Mouse (Mus musculus) embryonic fibroblast, embryonic 13.5 days (primary cell): ENCODE measurements around the gene Kdm5a. TPM values are rescaled to one million over a fixed set of nuclear protein-coding genes. Genes with fewer than 3 reads are reported as not detected.

ENCODE experiments used
- H3K27ac ChIP-seq: 2 replicates; pipeline ENCODE4 v1.5.1; 2012; ENCODE audit warnings: low read length, control low read depth, inconsistent platforms; ENCODE audit not compliant: insufficient read depth
- H3K4me1 ChIP-seq: 2 replicates; pipeline ENCODE4 v1.6.1; 2011; ENCODE audit warnings: low read length; ENCODE audit not compliant: control insufficient read depth, insufficient read depth
- H3K4me3 ChIP-seq: 2 replicates; pipeline ENCODE4 v1.5.1; 2011; ENCODE audit warnings: mild to moderate bottlenecking, control low read depth, low read length; ENCODE audit not compliant: insufficient read depth
- CTCF ChIP-seq: IDR thresholded peaks from 2 replicates; pipeline ENCODE4 v1.5.1; 2011; ENCODE audit warnings: mild to moderate bottlenecking, control low read depth, low read length, moderate library complexity, borderline replicate concordance; ENCODE audit not compliant: insufficient read depth
- POLR2A ChIP-seq: IDR thresholded peaks from 2 replicates; pipeline ENCODE4 v1.6.1; 2011; ENCODE audit warnings: low read depth, mild to moderate bottlenecking, control low read depth, low read length, moderate library complexity
- polyA plus RNA-seq: library from polyadenylated mRNA; stranded (reverse); fragments of >200 nt; gene quantifications from 2 replicates; pipeline ENCODE4 v1.2.4, GENCODE M21; 2011; ENCODE audit warnings: low read depth; ENCODE audit not compliant: missing spikeins, insufficient read length

Kdm5a gene
- polyA plus RNA-seq, 1 experiment = 45.3 TPM

GRCm38 (mm10) chr6:120403936-120404335 is 40.0 kb downstream of the Kdm5a start:
- H3K4me3 ChIP-seq = no peak overlapping the region
- no peak for TF ChIP-seq CTCF
- TF ChIP-seq POLR2A = no peak
- H3K27ac ChIP-seq = no peak overlapping the region
- H3K4me1 ChIP-seq = no peaks in the 10 kb centered on the region

DNA sequence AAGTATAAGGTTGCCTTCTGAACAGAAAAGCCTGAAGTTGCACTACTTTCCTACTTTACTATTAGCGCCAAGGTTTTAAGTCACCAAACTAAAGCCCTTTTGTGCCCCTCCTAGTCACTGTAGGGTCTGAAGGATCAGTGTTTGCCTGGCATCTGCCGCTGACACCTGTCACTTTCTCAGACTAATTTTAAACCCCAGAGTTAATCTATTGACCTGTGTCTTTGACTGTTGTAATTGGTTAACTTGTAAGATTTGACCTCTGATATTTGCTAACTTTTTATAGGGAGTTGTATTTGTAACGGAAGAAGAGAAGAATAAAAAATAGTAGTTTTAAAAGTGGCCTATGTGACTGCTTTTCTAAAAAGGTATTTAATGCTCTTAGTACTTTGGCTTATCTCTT is 74.2 kb downstream of the Kdm5a start:
- TF ChIP-seq CTCF (no peak), POLR2A (no peak)
- no peak overlapping the region for H3K4me3 ChIP-seq
- no peak overlapping the region for H3K27ac ChIP-seq
- H3K4me1 ChIP-seq = no peaks in the 10 kb centered on the region

GRCm38 (mm10) chr6:120442171-120442749 is 78.3 kb downstream of the Kdm5a start:
- Histone ChIP-seq H3K27ac (no peak overlapping the region), H3K4me1 (no peaks in the 10 kb centered on the region; the same call in 1 of the 2 replicates), H3K4me3 (no peak overlapping the region)
- TF ChIP-seq CTCF = no peak
- no peak for TF ChIP-seq POLR2A

GRCm38 (mm10) chr6:120443363-120444355 is 79.7 kb downstream of the Kdm5a start:
- H3K27ac ChIP-seq = peak overlapping the region; percentile 24; the same call in 1 of the 2 replicates
- no peak overlapping the region for H3K4me3 ChIP-seq
- TF ChIP-seq POLR2A (no peak), CTCF (no peak)
- H3K4me1 ChIP-seq = no peaks in the 10 kb centered on the region; the same call in 1 of the 2 replicates

DNA sequence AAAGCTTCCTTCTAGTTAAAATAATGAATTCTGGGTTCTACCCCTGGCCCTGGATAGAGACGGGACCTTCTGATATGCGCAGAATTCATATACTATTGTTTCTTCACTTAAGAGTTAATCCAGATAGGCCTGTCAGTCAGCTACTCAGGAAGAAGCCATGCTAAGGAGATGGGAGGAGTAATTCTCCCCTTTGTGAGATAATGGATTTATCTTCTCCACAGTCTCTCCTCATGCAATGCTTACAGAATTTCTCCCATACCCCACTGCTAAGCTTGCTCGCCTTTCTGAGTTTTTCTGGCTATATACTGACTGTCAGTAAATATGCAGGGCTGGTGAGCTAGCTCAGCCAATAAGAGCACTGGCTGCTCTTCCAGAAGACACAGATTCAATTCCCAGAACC is 86.3 kb downstream of the Kdm5a start:
- Histone ChIP-seq H3K4me3 (no peak overlapping the region), H3K4me1 (peaks cover 5% of the 10 kb centered on the region; the same call in 1 of the 2 replicates), H3K27ac (no peak overlapping the region)
- TF ChIP-seq CTCF (no peak), POLR2A (no peak)

GRCm38 (mm10) chr6:120452384-120453102 is 88.6 kb downstream of the Kdm5a start:
- Histone ChIP-seq H3K27ac (no peak overlapping the region), H3K4me1 (peaks cover 5% of the 10 kb centered on the region; the same call in 1 of the 2 replicates)
- TF ChIP-seq CTCF (no peak), POLR2A (no peak)

DNA sequence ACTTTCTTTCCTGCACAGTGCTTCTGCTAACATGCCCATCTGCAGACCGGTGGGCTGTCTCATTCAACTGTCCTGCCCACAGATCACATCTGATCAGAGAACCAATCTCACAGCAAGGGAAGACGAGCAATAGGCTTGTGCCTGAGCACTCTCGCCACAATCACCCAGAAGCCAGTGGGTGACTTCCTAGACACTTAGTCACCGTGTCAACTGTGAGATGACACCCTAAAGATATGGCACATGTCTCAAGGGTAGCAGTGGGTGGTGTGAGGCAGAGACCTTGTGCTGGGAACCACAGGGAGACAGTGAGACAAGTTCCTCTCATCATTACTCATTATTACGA is 89.2 kb downstream of the Kdm5a start:
- Histone ChIP-seq H3K27ac (no peak overlapping the region), H3K4me1 (peaks cover 5% of the 10 kb centered on the region; the same call in 1 of the 2 replicates), H3K4me3 (no peak overlapping the region)
- TF ChIP-seq POLR2A (no peak), CTCF (no peak)

More at GRCm38 (mm10) chr6:120452384-120453102, 88.6 kb downstream of the Kdm5a start:
- H3K4me3 ChIP-seq = no peak overlapping the region

DNA sequence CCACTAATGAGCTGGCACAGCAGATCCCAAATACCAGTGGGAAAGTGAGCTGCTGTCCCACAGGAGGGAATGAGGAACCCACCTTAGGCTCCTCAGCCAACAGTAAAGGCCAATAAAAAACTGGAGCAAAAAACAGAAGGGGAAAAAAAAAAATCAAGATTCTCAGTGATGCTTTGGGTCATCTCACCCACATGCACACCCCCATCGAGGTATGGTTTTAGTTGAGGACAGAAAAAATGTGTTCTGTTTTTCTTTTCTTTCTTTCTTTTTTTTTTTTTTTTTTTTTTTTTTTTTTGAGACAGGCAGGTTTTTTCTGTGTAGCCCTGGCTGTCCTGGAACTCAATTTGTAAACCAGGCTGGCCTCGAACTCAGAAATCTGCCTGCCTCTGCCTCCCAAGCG is 89.6 kb downstream of the Kdm5a start:
- TF ChIP-seq CTCF = no peak
- no peak for TF ChIP-seq POLR2A

GRCm38 (mm10) chr6:120454627-120455077 is 90.7 kb downstream of the Kdm5a start:
- Histone ChIP-seq H3K4me3 (no peak overlapping the region), H3K27ac (no peak overlapping the region), H3K4me1 (peaks cover 5% of the 10 kb centered on the region; the same call in 1 of the 2 replicates)
- TF ChIP-seq POLR2A (no peak), CTCF (no peak)

More for the DNA sequence above, 89.6 kb downstream of the Kdm5a start:
- no peak overlapping the region for H3K4me3 ChIP-seq
- H3K27ac ChIP-seq = no peak overlapping the region
- H3K4me1 ChIP-seq = peaks cover 5% of the 10 kb centered on the region; the same call in 1 of the 2 replicates

DNA sequence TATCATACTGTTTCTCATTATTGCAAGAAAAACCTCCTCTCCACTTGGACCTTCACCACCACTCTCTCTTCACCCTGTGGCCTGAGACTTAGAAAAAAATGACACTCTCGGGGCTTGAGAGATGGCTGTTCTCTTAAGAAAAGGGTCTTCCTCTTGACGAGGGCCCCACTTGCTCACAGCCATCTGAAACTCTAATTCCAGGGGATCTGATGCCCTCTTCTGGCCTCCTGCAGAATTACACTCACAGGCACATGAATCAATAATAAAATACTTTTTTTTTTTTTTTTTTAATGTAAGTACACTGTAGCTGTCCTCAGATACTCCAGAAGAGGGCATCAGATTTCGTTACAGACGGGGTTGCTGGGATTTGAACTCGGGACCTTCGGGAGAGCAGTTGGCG is 93.2 kb downstream of the Kdm5a start:
- TF ChIP-seq POLR2A = no peak
- no peak for TF ChIP-seq CTCF
- no peak overlapping the region for H3K4me3 ChIP-seq
- H3K27ac ChIP-seq = no peak overlapping the region
- peaks cover 5% of the 10 kb centered on the region; the same call in 1 of the 2 replicates for H3K4me1 ChIP-seq
